Mouse (Mus musculus) neural tube, embryonic 14.5 days (tissue): ENCODE data around the gene Ldb3. TPM values are rescaled to one million over a fixed set of nuclear protein-coding genes. Genes with fewer than 3 reads are reported as not detected.
A peak's percentile ranks its signal among the peaks of the same experiment; 100 is the strongest.

ENCODE experiments used
- ATAC-seq: fragments of 200-750 bp; cut with Nextera tagmentation; 2 replicates; pipeline ENCODE4 v1.8.0; 2017; ENCODE audit warnings: low read depth, mild to moderate bottlenecking, moderate TSS enrichment, moderate library complexity
- H3K27ac ChIP-seq: fragments of 300-500 bp; sonication (generic); 2 replicates; pipeline ENCODE4 v1.5.1; 2014; ENCODE audit warnings: low read depth, mild to moderate bottlenecking, control low read depth, low read length, moderate library complexity, mixed read lengths
- H3K27me3 ChIP-seq: fragments of 300-500 bp; sonication (generic); 2 replicates; pipeline ENCODE4 v1.6.1; 2014; ENCODE audit warnings: low read length; ENCODE audit not compliant: control insufficient read depth, insufficient read depth
- H3K36me3 ChIP-seq: fragments of 300-500 bp; sonication (generic); 2 replicates; pipeline ENCODE4 v1.6.1; 2014; ENCODE audit warnings: low read length, mixed read lengths; ENCODE audit not compliant: control insufficient read depth, insufficient read depth
- H3K4me1 ChIP-seq: fragments of 300-500 bp; sonication (generic); 2 replicates; pipeline ENCODE4 v1.6.1; 2014; ENCODE audit warnings: low read length; ENCODE audit not compliant: control insufficient read depth, insufficient read depth
- H3K4me2 ChIP-seq: fragments of 300-500 bp; sonication (generic); 2 replicates; pipeline ENCODE4 v1.6.1; 2014; ENCODE audit warnings: mild to moderate bottlenecking, low read depth, low read length, control low read depth
- H3K4me3 ChIP-seq: fragments of 300-500 bp; sonication (generic); 2 replicates; pipeline ENCODE4 v1.5.1; 2014; ENCODE audit warnings: low read depth, low read length, control low read depth, mixed read lengths
- H3K9ac ChIP-seq: fragments of 300-500 bp; sonication (generic); replicated peaks from 2 replicates; pipeline ENCODE4 v1.6.1; 2014; ENCODE audit warnings: low read depth, mild to moderate bottlenecking, control low read depth, low read length, mixed read lengths
- H3K9me3 ChIP-seq: fragments of 300-500 bp; sonication (generic); 2 replicates; pipeline ENCODE4 v1.6.1; 2016; ENCODE audit warnings: low read length; ENCODE audit not compliant: control insufficient read depth
- WGBS: fragments of 180-500 bp; shearing (Covaris S2); extraction: QIAGEN DNeasy Blood & Tissue Kit; methylation state at CpG from one replicate; pipeline ENCODE4 v1.1.7; 2014; 5-methylcytosine and 5-hydroxymethylcytosine counted together
- polyA plus RNA-seq: library from polyadenylated mRNA; unstranded; fragments of >200 nt; fragmentation: Nextera tagmentation; extraction: Ambion mirVana; gene quantifications from 2 replicates; pipeline ENCODE4 v1.2.1, GENCODE M21; 2014

The Ldb3 gene
- polyA plus RNA-seq, 1 experiment from 2014 or later = 0.91 TPM

DNA sequence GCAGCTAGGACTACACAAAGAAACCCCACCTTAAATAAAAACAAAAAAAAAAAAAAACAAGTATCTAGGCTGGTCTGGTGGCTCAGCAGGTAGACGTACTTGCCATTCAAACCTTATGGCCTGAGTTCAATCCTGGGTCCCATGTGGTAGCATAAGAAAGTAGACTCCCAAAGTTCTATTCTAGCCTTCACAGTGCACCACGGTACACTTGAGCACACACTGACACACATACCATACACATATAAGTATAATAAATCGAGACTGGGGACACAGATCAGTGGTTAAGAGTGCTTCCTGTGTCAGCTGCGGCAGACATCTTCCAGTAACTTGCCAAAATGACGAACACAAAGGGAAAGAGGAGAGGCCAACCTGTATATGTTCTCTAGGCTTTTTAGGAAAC is 72.6 kb downstream of the Ldb3 start:
- H3K4me2 ChIP-seq = no peak overlapping the region
- no peaks in the 10 kb centered on the region for H3K9me3 ChIP-seq
- H3K27ac ChIP-seq = no peak overlapping the region
- WGBS = 90% methylated on average over 5 of the region's 5 CpGs
- H3K9ac ChIP-seq = no peak overlapping the region
- H3K27me3 ChIP-seq = no peaks in the 10 kb centered on the region
- no peak for ATAC-seq
- H3K4me3 ChIP-seq = no peak overlapping the region
- H3K4me1 ChIP-seq = no peaks in the 10 kb centered on the region
- H3K36me3 ChIP-seq = no peaks in the 10 kb centered on the region

GRCm38 (mm10) chr14:34514120-34514519 is 74.4 kb downstream of the Ldb3 start:
- Histone ChIP-seq H3K9me3 (no peaks in the 10 kb centered on the region), H3K27me3 (no peaks in the 10 kb centered on the region), H3K4me2 (no peak overlapping the region), H3K27ac (no peak overlapping the region), H3K4me3 (no peak overlapping the region), H3K9ac (no peak overlapping the region), H3K36me3 (no peaks in the 10 kb centered on the region), H3K4me1 (no peaks in the 10 kb centered on the region)
- no peak for ATAC-seq
- 49% methylated on average over 6 of the region's 6 CpGs for whole genome bisulfite sequencing

DNA sequence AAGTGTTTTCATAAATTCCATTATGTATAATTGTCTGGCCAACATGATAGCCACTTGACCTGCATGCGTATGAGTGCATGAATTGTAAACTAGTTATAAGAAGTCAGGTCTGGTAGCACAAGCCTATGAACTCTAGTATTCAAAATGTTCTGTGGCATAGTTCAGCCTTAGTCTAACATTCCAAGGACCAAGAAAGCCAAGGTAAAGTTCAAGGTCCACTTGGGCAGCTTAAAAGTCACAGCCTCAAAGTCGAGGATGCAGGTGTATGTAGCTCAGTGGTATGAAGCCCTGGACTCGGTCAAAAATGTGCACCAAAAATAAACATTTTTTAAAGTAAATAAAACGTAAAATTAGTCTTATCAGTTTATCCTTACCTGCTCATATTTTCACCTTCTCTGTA is 75.9 kb downstream of the Ldb3 start:
- no peak overlapping the region for H3K9ac ChIP-seq
- H3K27ac ChIP-seq = no peak overlapping the region
- H3K4me3 ChIP-seq = no peak overlapping the region
- H3K4me1 ChIP-seq = peaks cover 7% of the 10 kb centered on the region; the same call in 1 of the 2 replicates
- no peak overlapping the region for H3K4me2 ChIP-seq
- ATAC-seq = no peak
- H3K36me3 ChIP-seq = no peaks in the 10 kb centered on the region
- no peaks in the 10 kb centered on the region for H3K27me3 ChIP-seq
- WGBS = 90% methylated on average over 4 of the region's 4 CpGs
- H3K9me3 ChIP-seq = no peaks in the 10 kb centered on the region

- peaks cover 7% of the 10 kb centered on the region; the same call in 1 of the 2 replicates for H3K4me1 ChIP-seq
- 75% methylated on average over 11 of the region's 11 CpGs for WGBS
- H3K4me2 ChIP-seq = no peak overlapping the region
- H3K27ac ChIP-seq = no peak overlapping the region
- no peaks in the 10 kb centered on the region for H3K27me3 ChIP-seq
- H3K9ac ChIP-seq = no peak overlapping the region
- no peaks in the 10 kb centered on the region for H3K9me3 ChIP-seq
- no peaks in the 10 kb centered on the region for H3K36me3 ChIP-seq
- no peak for ATAC-seq
- H3K4me3 ChIP-seq = no peak overlapping the region
Measured at GRCm38 (mm10) chr14:34511901-34512300, 76.6 kb downstream of the Ldb3 start.

DNA sequence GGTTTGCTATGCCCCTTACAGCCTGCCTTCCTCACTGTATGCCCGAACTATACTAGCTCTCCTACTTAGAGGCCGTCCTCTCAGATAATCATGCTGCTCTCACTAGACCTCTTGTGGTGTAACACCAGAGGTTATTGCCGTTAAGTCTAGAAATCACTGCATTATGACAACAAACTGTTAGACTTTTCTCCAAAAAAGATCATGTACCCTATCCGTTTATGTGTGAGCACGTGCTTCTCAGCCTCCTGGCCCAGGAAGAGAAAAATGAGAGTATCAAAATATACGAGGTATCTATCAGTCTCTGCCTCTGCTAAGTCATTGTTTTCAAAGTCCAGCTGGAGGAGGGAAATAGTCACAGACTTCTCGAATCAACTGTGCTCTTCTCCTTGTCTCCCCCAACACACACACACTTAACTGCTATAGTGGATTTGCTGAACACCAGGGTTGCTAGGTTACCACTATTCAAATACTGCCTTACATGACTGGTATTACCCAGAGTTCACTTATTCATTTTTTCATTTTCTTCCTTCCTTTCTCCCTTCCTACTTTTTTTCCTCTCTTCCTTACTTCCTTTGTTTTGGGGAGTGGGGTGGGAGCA is 79.5 kb downstream of the Ldb3 start:
- Histone ChIP-seq H3K4me2 (no peak overlapping the region), H3K9ac (no peak overlapping the region), H3K4me1 (peaks cover 7% of the 10 kb centered on the region; the same call in 1 of the 2 replicates), H3K27me3 (no peaks in the 10 kb centered on the region), H3K36me3 (no peaks in the 10 kb centered on the region), H3K9me3 (no peaks in the 10 kb centered on the region), H3K4me3 (no peak overlapping the region), H3K27ac (no peak overlapping the region)
- 50% methylated on average over 7 of the region's 7 CpGs for WGBS
- no peak for ATAC-seq

DNA sequence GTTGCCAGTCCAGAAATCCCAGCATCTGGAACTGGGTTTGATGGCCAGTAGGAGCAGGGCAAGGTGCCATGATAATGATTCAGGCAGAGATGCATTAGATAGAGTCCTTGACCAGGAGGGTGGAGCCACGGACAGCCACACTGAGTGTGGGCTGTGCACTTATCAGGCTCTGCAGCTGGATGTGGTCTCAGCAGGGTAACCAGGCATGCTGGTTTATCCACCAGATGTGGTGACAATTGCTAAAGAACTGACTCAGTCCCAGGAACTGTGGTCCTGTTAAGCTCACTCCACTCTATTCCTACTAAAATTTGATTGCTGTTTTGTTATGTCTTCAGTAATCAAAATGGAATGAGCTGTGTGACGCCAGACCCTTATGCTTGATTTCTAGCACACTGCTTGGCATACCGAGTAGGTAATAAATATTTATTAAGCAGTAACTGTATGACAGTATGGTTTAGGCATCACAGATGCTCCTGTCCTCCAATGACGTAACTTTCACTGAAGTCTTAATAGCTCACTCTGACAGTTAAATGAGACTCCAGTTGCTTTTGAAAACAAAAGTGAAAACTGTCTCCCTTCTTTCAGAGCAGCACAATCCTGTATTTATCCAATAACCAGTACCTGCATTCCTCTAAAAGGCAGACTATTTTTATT is 80.2 kb downstream of the Ldb3 start:
- Histone ChIP-seq H3K4me2 (no peak overlapping the region), H3K9ac (no peak overlapping the region), H3K4me3 (no peak overlapping the region), H3K27ac (no peak overlapping the region), H3K4me1 (peaks cover 11% of the 10 kb centered on the region; the same call in 1 of the 2 replicates), H3K9me3 (no peaks in the 10 kb centered on the region), H3K36me3 (no peaks in the 10 kb centered on the region), H3K27me3 (no peaks in the 10 kb centered on the region)
- WGBS = 21% methylated on average over 4 of the region's 4 CpGs
- ATAC-seq = peak; percentile 56

DNA sequence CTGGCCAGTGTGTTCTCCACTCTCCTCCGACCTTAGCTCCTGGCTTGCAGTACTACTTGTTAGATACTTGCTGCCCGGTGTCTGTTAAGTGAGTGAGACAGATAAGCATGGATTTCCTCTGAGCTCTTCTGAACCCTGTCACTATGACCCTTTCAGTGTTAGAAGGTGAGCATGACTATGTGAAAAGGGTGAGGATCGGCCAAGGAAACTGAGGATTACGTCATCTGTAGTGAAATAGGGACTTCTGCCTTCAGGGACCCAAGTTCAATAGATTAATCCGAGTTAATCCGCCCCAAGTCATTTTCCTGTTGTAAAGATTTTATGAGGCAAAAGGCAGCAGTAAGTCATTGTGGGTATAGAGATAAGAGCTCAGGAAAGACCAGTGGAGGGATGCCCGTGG is 83.2 kb downstream of the Ldb3 start:
- H3K9ac ChIP-seq = no peak overlapping the region
- no peak overlapping the region for H3K4me2 ChIP-seq
- H3K36me3 ChIP-seq = no peaks in the 10 kb centered on the region
- 78% methylated on average over 7 of the region's 7 CpGs for WGBS
- no peak overlapping the region for H3K4me3 ChIP-seq
- H3K9me3 ChIP-seq = no peaks in the 10 kb centered on the region
- H3K4me1 ChIP-seq = peaks cover 16% of the 10 kb centered on the region; the same call in 1 of the 2 replicates
- no peak for ATAC-seq
- H3K27me3 ChIP-seq = no peaks in the 10 kb centered on the region
- H3K27ac ChIP-seq = no peak overlapping the region

GRCm38 (mm10) chr14:34504377-34504776 is 84.1 kb downstream of the Ldb3 start:
- Histone ChIP-seq H3K4me3 (no peak overlapping the region), H3K9me3 (no peaks in the 10 kb centered on the region), H3K27ac (no peak overlapping the region), H3K9ac (no peak overlapping the region), H3K4me2 (no peak overlapping the region), H3K4me1 (peaks cover 24% of the 10 kb centered on the region; the same call in 1 of the 2 replicates), H3K36me3 (no peaks in the 10 kb centered on the region), H3K27me3 (no peaks in the 10 kb centered on the region)
- ATAC-seq = no peak
- 89% methylated on average over 5 of the region's 5 CpGs for WGBS

GRCm38 (mm10) chr14:34503759-34504158 is 84.7 kb downstream of the Ldb3 start:
- H3K4me3 ChIP-seq = no peak overlapping the region; the same call in 1 of the 2 replicates
- WGBS = 30% methylated on average over 6 of the region's 6 CpGs
- no peak overlapping the region; the same call in 1 of the 2 replicates for H3K4me2 ChIP-seq
- H3K27me3 ChIP-seq = no peaks in the 10 kb centered on the region
- no peak overlapping the region for H3K9ac ChIP-seq
- ATAC-seq = no peak
- H3K27ac ChIP-seq = no peak overlapping the region
- H3K36me3 ChIP-seq = no peaks in the 10 kb centered on the region
- H3K4me1 ChIP-seq = peaks cover 30% of the 10 kb centered on the region; the same call in 1 of the 2 replicates
- no peaks in the 10 kb centered on the region for H3K9me3 ChIP-seq
